Comparison of ENCODE assay signal across 29 mouse cellular contexts in genomic region chr4:64876924-64877323, GRCm38 (mm10).
DNase-seq lines count a peak whose midpoint lies in the region; ATAC-seq and TF ChIP-seq lines count a peak whose summit lies in the region.
"Had no signal": no experiment of that assay in that cellular context is flagged by ENCODE, and none has a peak within 500 bp of the region (broad histone marks: within the 10 kb centered on the region; RNA-seq: fewer than 3 reads in every experiment).

No protein-coding gene starts in this region.

- no peak for TF ChIP-seq CTCF in kidney, adult 2 months (conservative IDR thresholded peaks at IDR 0.05; ENCODE audit: insufficient read depth, insufficient read length, low read depth, low read length)

- H3K36me3 ChIP-seq in kidney, adult 2 months (ENCODE audit: control insufficient read depth, insufficient read depth, low read length), result no peaks in the 10 kb centered on the region
- H3K36me3 ChIP-seq in kidney, embryonic 15.5 days, result no peaks in the 10 kb centered on the region
- H3K36me3 ChIP-seq: embryonic facial prominence, embryonic 10.5 days; embryonic facial prominence, embryonic 13.5 days; forebrain, embryonic 12.5 days; forebrain, embryonic 15.5 days; G1E; heart, embryonic 12.5 days; heart, embryonic 15.5 days; hindbrain, embryonic 10.5 days; hindbrain, embryonic 13.5 days had no signal

- WGBS in kidney, adult 2 months, result 81% methylated on average over 1 of the region's 1 CpGs
- 65% methylated on average over 1 of the region's 1 CpGs for WGBS in kidney, embryonic 15.5 days

- no peaks in the 10 kb centered on the region for H3K27me3 ChIP-seq in kidney, adult 2 months (replicated peaks; ENCODE audit: control insufficient read depth, insufficient read depth, low read length)
- H3K27me3 ChIP-seq in kidney, embryonic 15.5 days, result no peaks in the 10 kb centered on the region
- H3K27me3 ChIP-seq: CH12.LX; embryonic facial prominence, embryonic 13.5 days; forebrain, embryonic 12.5 days; forebrain, embryonic 15.5 days; heart, embryonic 12.5 days; heart, embryonic 15.5 days; hindbrain, embryonic 13.5 days; Patski had no signal

- no peak overlapping the region for H3K27ac ChIP-seq in kidney, adult 2 months (ENCODE audit: insufficient read depth, low read depth, low read length)
- H3K27ac ChIP-seq in kidney, embryonic 15.5 days, result no peak overlapping the region
- H3K27ac ChIP-seq: embryonic facial prominence, embryonic 10.5 days; embryonic facial prominence, embryonic 13.5 days; forebrain, embryonic 12.5 days; forebrain, embryonic 15.5 days; heart, embryonic 15.5 days; hindbrain, embryonic 10.5 days; hindbrain, embryonic 13.5 days had no signal

- peak; percentile 60; the same call in 1 of the 2 replicates for ATAC-seq in kidney, embryonic 15.5 days (replicated peaks; ENCODE audit: low FRiP score)
- ATAC-seq: forebrain, embryonic 15.5 days; hindbrain, embryonic 16.5 days; Patski had no signal

- H3K4me1 ChIP-seq in kidney, adult 2 months (ENCODE audit: control insufficient read depth, insufficient read depth, low read length), result no peaks in the 10 kb centered on the region
- no peaks in the 10 kb centered on the region for H3K4me1 ChIP-seq in kidney, embryonic 15.5 days
- H3K4me1 ChIP-seq: embryonic facial prominence, embryonic 10.5 days; embryonic facial prominence, embryonic 13.5 days; forebrain, embryonic 12.5 days; forebrain, embryonic 15.5 days; heart, embryonic 12.5 days; heart, embryonic 15.5 days; hindbrain, embryonic 10.5 days; hindbrain, embryonic 13.5 days had no signal

- peak; percentile 5 for DNase-seq in kidney, adult 2 months
- no peak for DNase-seq in kidney, postnatal 25 days
- DNase-seq in kidney, postnatal 4 days, result no peak
- peak; percentile 9 for DNase-seq in kidney, postnatal 14 days
- DNase-seq in kidney, postnatal 36 days, result no peak
- DNase-seq: adrenal gland, postnatal 10 days; adrenal gland, postnatal 36 days; B cell, adult 2 months; cerebellum, adult 18-20 months; cerebellum, adult 9-10 months; cerebellum, postnatal 14 days; gastrocnemius, postnatal 25 days; heart, adult 18-20 months; heart, postnatal 10 days; heart, postnatal 36 days had no signal

- no peak for TF ChIP-seq POLR2A in kidney, adult 2 months (IDR thresholded peaks at IDR 0.05; ENCODE audit: low read depth, low read length)

- H3K9me3 ChIP-seq in kidney, embryonic 15.5 days (replicated peaks), result no peaks in the 10 kb centered on the region
- H3K9me3 ChIP-seq: embryonic facial prominence, embryonic 10.5 days; embryonic facial prominence, embryonic 13.5 days; forebrain, embryonic 12.5 days; forebrain, embryonic 15.5 days; G1E; heart, embryonic 12.5 days; heart, embryonic 15.5 days; hindbrain, embryonic 10.5 days; hindbrain, embryonic 13.5 days had no signal

- H3K9ac ChIP-seq in kidney, embryonic 15.5 days, result no peak overlapping the region
- H3K9ac ChIP-seq: embryonic facial prominence, embryonic 13.5 days; forebrain, embryonic 12.5 days; forebrain, embryonic 15.5 days; heart, embryonic 12.5 days; heart, embryonic 15.5 days; hindbrain, embryonic 13.5 days had no signal

- no peak overlapping the region for H3K4me3 ChIP-seq in kidney, adult 2 months (ENCODE audit: insufficient read depth, low read depth, low read length)
- no peak overlapping the region for H3K4me3 ChIP-seq in kidney, embryonic 15.5 days (replicated peaks)
- H3K4me3 ChIP-seq: embryonic facial prominence, embryonic 10.5 days; embryonic facial prominence, embryonic 13.5 days; erythroblast, embryonic 14.5 days; forebrain, embryonic 12.5 days; forebrain, embryonic 15.5 days; heart, embryonic 12.5 days; heart, embryonic 15.5 days; hindbrain, embryonic 10.5 days; hindbrain, embryonic 13.5 days had no signal

- H3K4me2 ChIP-seq in kidney, embryonic 15.5 days, result no peak overlapping the region
- H3K4me2 ChIP-seq: embryonic facial prominence, embryonic 13.5 days; forebrain, embryonic 12.5 days; forebrain, embryonic 15.5 days; heart, embryonic 12.5 days; heart, embryonic 15.5 days; hindbrain, embryonic 13.5 days had no signal

Comparison
In these comparisons a context has a peak if more than half of its experiments do, and no peak if none do; other contexts are left out.
1. DNase-seq: peak in kidney, adult 2 months (single experiment) and kidney, postnatal 14 days (single experiment); none in kidney, postnatal 25 days (0 of 2), kidney, postnatal 4 days (0 of 2) and kidney, postnatal 36 days (0 of 2).